Mouse (Mus musculus) NIH3T3 (cell line): ENCODE data around the gene Nras.
A peak's percentile ranks its signal among the peaks of the same experiment; 100 is the strongest.

Experiments
- DNase-seq: peaks from one replicate; pipeline ENCODE4 v3.0.0-alpha.2; 2012; ENCODE audit warnings: low read depth

Nras gene

GRCm38 (mm10) chr3:103098662-103099061 lies 40.6 kb downstream of the Nras start:
- DNase-seq = no peak

- DNase-seq = no peak
Observed at GRCm38 (mm10) chr3:103099667-103100066, 41.6 kb downstream of the Nras start.

- peak; percentile 69 for DNase-seq
Observed at GRCm38 (mm10) chr3:103100735-103101134, 42.6 kb downstream of the Nras start.

- DNase-seq = no peak
Observed at GRCm38 (mm10) chr3:103101194-103101593, 43.1 kb downstream of the Nras start.

DNA sequence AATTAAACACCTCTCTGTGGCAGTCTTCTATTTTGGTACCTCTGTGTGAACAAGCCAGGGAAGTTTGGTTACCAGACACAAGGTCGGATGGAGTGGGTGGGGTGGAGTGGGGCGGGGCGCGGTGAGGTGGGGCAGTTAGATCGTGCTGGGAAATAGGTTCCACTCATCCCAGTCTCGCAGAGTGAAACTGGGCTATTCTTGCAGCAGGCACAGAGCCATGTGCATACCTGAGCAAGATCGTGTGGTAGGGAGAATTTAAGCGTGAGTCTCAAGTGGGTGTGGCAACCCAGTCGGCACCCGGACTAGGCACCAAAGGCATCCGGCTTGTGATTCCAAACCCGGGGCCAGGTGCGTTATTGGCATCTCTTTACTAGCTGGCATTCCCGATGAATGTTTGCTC lies 43.8 kb downstream of the Nras start:
- peak; percentile 14 for DNase-seq

DNA sequence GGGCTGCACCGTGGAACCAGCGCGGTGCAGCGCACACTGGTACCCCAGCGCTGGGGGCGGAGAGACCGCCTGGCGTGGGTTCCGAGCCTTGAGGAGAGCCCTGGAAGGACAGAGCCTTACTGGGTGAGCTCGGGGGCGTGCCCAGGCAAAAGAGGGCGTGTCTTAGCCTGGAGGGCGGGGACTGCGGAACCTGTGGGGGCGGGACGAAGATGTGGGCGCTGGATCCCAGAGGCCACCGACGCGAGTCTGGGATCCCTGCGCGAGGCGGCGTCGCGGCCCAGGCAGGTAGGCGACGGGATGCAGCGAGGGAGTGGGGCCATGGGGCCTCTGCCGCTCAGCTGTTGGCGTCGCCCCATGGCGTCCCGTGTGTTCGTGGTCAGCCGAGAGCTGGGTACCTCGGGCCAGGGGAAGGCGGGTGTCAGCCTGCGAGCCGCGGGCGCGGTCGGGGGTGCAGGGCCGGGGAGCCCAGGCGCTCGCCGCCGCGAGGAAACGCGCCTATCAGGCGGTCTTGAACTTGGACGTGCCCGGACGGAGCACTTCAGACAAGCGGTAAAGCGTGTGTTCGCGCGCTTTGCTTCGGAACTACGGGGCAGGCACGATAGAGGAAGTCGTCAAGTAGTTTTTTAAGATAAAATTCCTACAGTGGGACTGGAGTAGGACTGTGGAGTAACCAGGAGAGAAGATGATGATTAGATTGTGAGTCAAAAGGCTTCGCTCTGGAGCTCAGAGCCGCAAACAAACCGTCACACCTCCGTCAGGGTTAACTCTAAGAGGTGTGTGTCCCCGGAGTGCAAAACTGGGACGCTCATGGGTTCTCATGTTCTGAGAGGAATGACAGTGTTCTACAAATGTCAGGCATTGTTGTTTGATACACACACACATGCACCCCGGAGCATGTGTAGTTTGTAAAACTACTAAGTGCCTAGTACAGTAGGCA lies 44.6 kb downstream of the Nras start, which contains the start of gene Dennd2c:
Gene Dennd2c, plus strand, starts transcription at position 151 of the 937 bp plus-strand sequence.
- peak; percentile 95 for DNase-seq

DNA sequence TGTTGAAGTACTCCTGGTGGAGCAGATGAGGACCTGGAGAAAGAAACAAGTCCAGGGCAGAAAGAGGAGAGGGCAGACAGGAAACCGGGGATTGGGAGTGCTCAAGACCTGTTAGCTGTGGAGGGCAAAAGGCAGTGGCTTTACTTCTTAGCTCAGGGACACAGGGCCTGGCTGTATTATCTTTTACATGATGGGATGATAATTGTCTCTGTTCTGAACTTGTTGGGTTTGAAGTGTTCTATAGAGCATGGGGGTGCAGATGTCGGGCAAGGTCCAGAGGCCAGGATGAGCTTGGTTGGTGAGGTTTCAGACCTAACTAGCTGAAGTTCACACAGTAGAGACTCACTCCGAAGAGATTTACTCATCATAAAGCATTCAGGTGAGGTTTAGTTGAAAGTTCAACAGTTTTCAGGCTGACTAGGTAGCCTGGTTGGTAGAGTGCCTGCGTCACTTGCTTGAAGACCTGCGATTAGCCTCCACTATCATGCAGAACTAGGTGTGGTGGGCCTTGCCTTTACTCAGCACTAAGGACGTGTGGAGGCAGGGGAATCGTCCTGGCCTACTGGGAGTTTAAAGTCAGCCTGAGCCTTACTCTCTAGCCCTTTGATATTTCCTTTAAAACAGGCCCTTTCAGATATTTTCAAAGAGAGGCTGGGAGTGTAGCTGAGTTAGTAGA lies 49.6 kb downstream of the Nras start:
- DNase-seq = no peak

DNA sequence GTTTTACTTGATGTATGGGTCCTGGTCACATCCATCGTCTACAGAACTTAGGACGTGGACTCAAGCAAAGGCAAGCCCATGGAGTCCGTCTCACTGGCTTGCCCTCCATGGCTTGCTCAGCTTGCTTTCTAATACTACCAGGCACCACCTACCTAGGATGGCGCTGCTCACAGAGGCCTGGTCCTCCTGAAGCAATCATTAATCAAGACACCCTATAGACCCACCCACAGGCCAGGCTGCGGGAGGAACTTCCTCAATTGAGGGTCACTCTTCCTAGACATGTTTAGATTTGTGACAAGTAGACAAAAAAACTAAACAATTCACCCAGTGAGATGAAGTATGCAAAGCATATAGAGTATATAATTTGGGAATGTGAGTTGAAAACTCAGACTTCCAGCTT lies 54.1 kb downstream of the Nras start:
- no peak for DNase-seq
